Mouse (Mus musculus) ES-Bruce4 (cell line): ENCODE data around the gene Lsp1.

ENCODE experiments used
- EP300 ChIP-seq: IDR thresholded peaks from 2 replicates; pipeline ENCODE4 v1.6.1; 2011; ENCODE audit warnings: low read depth, low read length; ENCODE audit not compliant: insufficient read depth
- POLR2A ChIP-seq: IDR thresholded peaks from one replicate; pipeline ENCODE4 v1.8.1; 2011; ENCODE audit warnings: low read length; ENCODE audit not compliant: insufficient read depth

DNA sequence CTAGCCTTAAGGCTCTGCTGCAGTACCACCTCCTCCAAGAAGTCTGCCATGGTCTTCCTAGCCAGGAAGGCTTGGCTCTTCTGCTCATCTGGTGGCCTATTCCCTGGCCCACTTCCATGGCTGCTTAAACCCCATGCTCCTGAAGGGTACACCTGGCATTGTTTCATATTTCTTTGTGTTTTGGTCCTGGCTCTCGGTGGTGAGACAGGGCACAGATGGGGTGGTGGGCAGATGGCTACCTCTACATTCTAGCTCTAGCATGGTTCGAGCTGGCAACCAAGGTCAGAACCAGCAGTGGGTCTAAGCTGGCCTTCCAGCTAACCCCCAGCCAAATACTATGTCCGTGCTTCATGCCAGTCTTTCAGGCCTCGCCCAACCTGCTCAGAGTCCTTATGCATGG is 12.3 kb downstream of the Lsp1 start:
- TF ChIP-seq EP300: no peak
- no peak for TF ChIP-seq POLR2A
